In the genomic region with DNA sequence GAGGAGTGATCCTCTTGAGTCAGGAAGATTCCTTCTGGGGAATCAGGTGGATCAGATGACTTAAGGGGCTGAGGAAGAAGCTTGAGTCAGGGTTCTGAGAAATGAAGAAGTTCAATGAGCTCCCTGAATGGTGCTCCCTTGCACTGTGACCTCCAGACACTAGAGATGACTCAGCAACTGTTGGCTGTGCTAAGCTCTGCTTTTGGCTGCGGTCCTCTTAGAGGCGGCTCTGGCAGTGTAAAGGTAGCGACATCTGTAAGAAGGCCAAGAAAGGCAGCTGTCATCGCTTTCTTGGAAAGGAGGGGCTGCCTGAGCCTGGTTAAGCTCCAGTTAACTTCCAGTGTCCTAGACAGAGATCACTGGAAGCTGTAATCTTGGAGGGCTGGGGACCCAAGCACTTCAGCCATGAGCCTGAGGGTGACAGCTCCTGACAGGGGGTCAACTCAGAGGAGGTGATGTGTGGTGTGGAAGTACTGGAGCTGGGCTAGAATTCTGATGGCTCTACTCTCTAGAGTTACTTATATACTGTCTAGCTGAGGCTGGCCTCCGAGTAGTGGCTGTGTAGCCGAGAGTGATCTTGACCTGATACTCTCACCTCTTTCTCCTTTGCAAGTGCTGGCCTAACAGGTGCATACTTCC, we compare ENCODE assay signal across 8 mouse cellular contexts. TPM values are rescaled to one million over a fixed set of nuclear protein-coding genes. Genes with fewer than 3 reads are reported as not detected.
A peak's percentile ranks its signal among the peaks of the same experiment; 100 is the strongest.
DNase-seq lines count a peak whose midpoint lies in the region; ATAC-seq and TF ChIP-seq lines count a peak whose summit lies in the region.
"Had no signal": no experiment of that assay in that cellular context is flagged by ENCODE, and none has a peak within 500 bp of the region (broad histone marks: within the 10 kb centered on the region; RNA-seq: fewer than 3 reads in every experiment).

No protein-coding gene starts in this region.

- DNase-seq in 3134 (ENCODE audit: extremely low read depth, insufficient read length, low spot score) = peak; percentile 60
- DNase-seq in 416B (ENCODE audit: low read depth) = peak; percentile 69
- peak; percentile 91 for DNase-seq in gastrocnemius, adult 18-20 months (ENCODE audit: low spot score)
- peak; percentile 91 for DNase-seq in kidney, adult 2 months
- peak; percentile 61 for DNase-seq in lung, postnatal 36 days
- no peak for DNase-seq in layer of hippocampus, adult 9-10 months (ENCODE audit: low spot score)

- TF ChIP-seq CTCF in kidney, adult 2 months (conservative IDR thresholded peaks at IDR 0.05; ENCODE audit: insufficient read depth, insufficient read length, low read depth, low read length) = no peak

- no peak for TF ChIP-seq POLR2A in kidney, adult 2 months (IDR thresholded peaks at IDR 0.05; ENCODE audit: low read depth, low read length)

- no peaks in the 10 kb centered on the region for H3K9me3 ChIP-seq in neural tube, embryonic 15.5 days (replicated peaks)
- H3K9me3 ChIP-seq: midbrain, embryonic 12.5 days had no signal

- ATAC-seq in neural tube, embryonic 15.5 days (ENCODE audit: low FRiP score) = no peak; the same call in 1 of the 2 replicates

- WGBS in kidney, adult 2 months = 50% methylated on average over 6 of the region's 6 CpGs
- 74% methylated on average over 6 of the region's 6 CpGs for WGBS in neural tube, embryonic 15.5 days

- no peak overlapping the region for H3K4me2 ChIP-seq in neural tube, embryonic 15.5 days
- H3K4me2 ChIP-seq: midbrain, embryonic 12.5 days had no signal

- H3K4me1 ChIP-seq in kidney, adult 2 months (ENCODE audit: control insufficient read depth, insufficient read depth, low read length) = peaks cover 13% of the 10 kb centered on the region; the same call in 1 of the 2 replicates
- peaks cover 33% of the 10 kb centered on the region for H3K4me1 ChIP-seq in neural tube, embryonic 15.5 days

- H3K27ac ChIP-seq in kidney, adult 2 months (ENCODE audit: insufficient read depth, low read depth, low read length) = no peak overlapping the region
- no peak overlapping the region for H3K27ac ChIP-seq in neural tube, embryonic 15.5 days (replicated peaks)
- H3K27ac ChIP-seq: midbrain, embryonic 12.5 days had no signal

- H3K4me3 ChIP-seq in kidney, adult 2 months (ENCODE audit: insufficient read depth, low read depth, low read length) = no peak overlapping the region
- H3K4me3 ChIP-seq in neural tube, embryonic 15.5 days (replicated peaks) = no peak overlapping the region
- H3K4me3 ChIP-seq: midbrain, embryonic 12.5 days had no signal

- no peaks in the 10 kb centered on the region for H3K36me3 ChIP-seq in kidney, adult 2 months (ENCODE audit: control insufficient read depth, insufficient read depth, low read length)
- H3K36me3 ChIP-seq in neural tube, embryonic 15.5 days = no peaks in the 10 kb centered on the region
- H3K36me3 ChIP-seq: midbrain, embryonic 12.5 days had no signal

- H3K9ac ChIP-seq in neural tube, embryonic 15.5 days (replicated peaks) = no peak overlapping the region
- H3K9ac ChIP-seq: midbrain, embryonic 12.5 days had no signal

- no peaks in the 10 kb centered on the region for H3K27me3 ChIP-seq in kidney, adult 2 months (replicated peaks; ENCODE audit: control insufficient read depth, insufficient read depth, low read length)
- no peaks in the 10 kb centered on the region for H3K27me3 ChIP-seq in neural tube, embryonic 15.5 days (replicated peaks)
- H3K27me3 ChIP-seq: midbrain, embryonic 12.5 days had no signal

RNA-seq across cellular contexts. Expression of a gene that starts 37.4 kb away (rescaled TPM):
- 1 to 10 TPM; 4.2 to 5.2 TPM for total RNA-seq in gastrocnemius, adult 18-20 months (2021)
- 2.7 and 4.3 TPM in 2 replicates for polyA plus RNA-seq in kidney, adult 2 months (2012; rRNA removed)
- 7.7 and 8.8 TPM in 2 replicates for polyA plus RNA-seq in neural tube, embryonic 15.5 days (2015; fragmentation: Nextera tagmentation; extraction: Ambion mirVana)
